Mouse (Mus musculus) cortical plate, adult 2 months (tissue): Measurements from ENCODE around the gene Ndufc2.

Experiments
- CTCF ChIP-seq: fragments of 200-500 bp; IDR thresholded peaks from 2 replicates; pipeline ENCODE4 v1.5.1; 2011; ENCODE audit warnings: mild to moderate bottlenecking, control low read depth, low read length; ENCODE audit not compliant: insufficient read depth; ENCODE audit errors: extremely low read depth
- POLR2A ChIP-seq: fragments of 200-500 bp; IDR thresholded peaks from 2 replicates; pipeline ENCODE4 v1.6.1; 2011; ENCODE audit warnings: mild to moderate bottlenecking, low read length, control low read depth; ENCODE audit not compliant: insufficient read depth; ENCODE audit errors: extremely low read depth

DNA sequence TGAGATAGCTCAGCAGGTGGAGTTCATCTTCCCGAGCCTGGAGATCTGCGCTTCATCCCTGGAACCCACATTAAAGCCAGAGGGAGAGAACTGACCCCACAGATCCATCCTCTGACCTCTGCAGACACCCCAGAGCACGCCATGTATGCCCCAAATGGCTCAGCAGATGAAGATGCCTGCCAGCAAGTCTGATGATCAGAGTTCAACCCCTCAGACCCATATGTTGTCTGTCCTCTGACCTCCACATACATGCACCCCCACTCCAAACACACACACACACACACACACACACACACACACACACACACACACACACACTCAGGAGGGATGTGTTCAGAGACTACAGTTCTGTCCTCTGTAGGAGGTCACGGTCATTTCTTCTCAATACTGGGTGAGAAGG, 16.7 kb downstream of the Ndufc2 start:
- TF ChIP-seq POLR2A, result no peak
- no peak for TF ChIP-seq CTCF
